Mouse (Mus musculus) embryonic facial prominence, embryonic 10.5 days (tissue): Measurements from ENCODE around the gene Mgat4b. TPM values are rescaled to one million over a fixed set of nuclear protein-coding genes. Genes with fewer than 3 reads are reported as not detected.

Source experiments
- DNase-seq: peaks from one replicate; pipeline ENCODE4 v3.0.0-alpha.2; 2017; ENCODE audit warnings: low spot score
- H3K27ac ChIP-seq: fragments of 300-500 bp; sonication (generic); replicated peaks from 2 replicates; pipeline ENCODE4 v1.5.1; 2016; ENCODE audit warnings: mild to moderate bottlenecking
- H3K27me3 ChIP-seq: fragments of 300-500 bp; sonication (generic); replicated peaks from 2 replicates; pipeline ENCODE4 v1.6.1; 2016; ENCODE audit warnings: low read depth, mild to moderate bottlenecking; ENCODE audit not compliant: poor library complexity, severe bottlenecking
- H3K36me3 ChIP-seq: fragments of 300-500 bp; sonication (generic); replicated peaks from 2 replicates; pipeline ENCODE4 v1.6.1; 2016; ENCODE audit warnings: mild to moderate bottlenecking, moderate library complexity
- H3K4me1 ChIP-seq: fragments of 300-500 bp; sonication (generic); 2 replicates; pipeline ENCODE4 v1.6.1; 2016
- H3K4me3 ChIP-seq: fragments of 300-500 bp; sonication (generic); 2 replicates; pipeline ENCODE4 v1.5.1; 2016; ENCODE audit warnings: mild to moderate bottlenecking, moderate library complexity
- H3K9me3 ChIP-seq: fragments of 300-500 bp; sonication (generic); 2 replicates; pipeline ENCODE4 v1.6.1; 2016; ENCODE audit warnings: mild to moderate bottlenecking
- WGBS: fragments of 180-500 bp; shearing (Covaris S2); methylation state at CpG from one replicate; pipeline ENCODE4 v1.1.7; 2016; 5-methylcytosine and 5-hydroxymethylcytosine counted together
- polyA plus RNA-seq: library from polyadenylated mRNA; unstranded; fragments of >200 nt; fragmentation: Nextera tagmentation; extraction: Ambion mirVana; gene quantifications from 2 replicates; pipeline ENCODE4 v1.2.1, GENCODE M21; 2016

Mgat4b gene
- polyA plus RNA-seq, 1 experiment from 2014 or later: 23.5 TPM

- DNase-seq: no peak
- Histone ChIP-seq H3K4me3 (no peak overlapping the region), H3K4me1 (peaks cover 23% of the 10 kb centered on the region), H3K9me3 (no peaks in the 10 kb centered on the region), H3K27me3 (no peaks in the 10 kb centered on the region), H3K27ac (no peak overlapping the region), H3K36me3 (no peaks in the 10 kb centered on the region)
- WGBS: 81% methylated on average over 7 of the region's 7 CpGs
These were observed 37.9 kb downstream of the Mgat4b start for GRCm38 (mm10) chr11:50248473-50249171.

- DNase-seq: peak; percentile 70
- Histone ChIP-seq H3K27me3 (no peaks in the 10 kb centered on the region), H3K36me3 (peaks cover 25% of the 10 kb centered on the region), H3K4me3 (no peak overlapping the region), H3K27ac (peak overlapping the region; percentile 79), H3K4me1 (peaks cover 25% of the 10 kb centered on the region), H3K9me3 (no peaks in the 10 kb centered on the region)
- WGBS: 33% methylated on average over 3 of the region's 3 CpGs
These were observed 41.5 kb downstream of the Mgat4b start for GRCm38 (mm10) chr11:50252166-50252565.

- Histone ChIP-seq H3K36me3 (peaks cover 31% of the 10 kb centered on the region), H3K9me3 (no peaks in the 10 kb centered on the region), H3K27ac (peak overlapping the region; percentile 79), H3K4me3 (no peak overlapping the region), H3K27me3 (no peaks in the 10 kb centered on the region), H3K4me1 (peaks cover 25% of the 10 kb centered on the region)
- WGBS: 60% methylated on average over 11 of the region's 11 CpGs
- DNase-seq: peak; percentile 45
These were observed 42.1 kb downstream of the Mgat4b start for GRCm38 (mm10) chr11:50252684-50253265.

GRCm38 (mm10) chr11:50253393-50253792 is 42.7 kb downstream of the Mgat4b start:
- Histone ChIP-seq H3K4me3 (no peak overlapping the region), H3K27me3 (no peaks in the 10 kb centered on the region), H3K4me1 (peaks cover 25% of the 10 kb centered on the region), H3K36me3 (peaks cover 37% of the 10 kb centered on the region), H3K9me3 (no peaks in the 10 kb centered on the region), H3K27ac (peak overlapping the region; percentile 79; the same call in 1 of the 2 replicates)
- WGBS: 74% methylated on average over 1 of the region's 1 CpGs
- DNase-seq: peak; percentile 25

GRCm38 (mm10) chr11:50254010-50254580 is 43.4 kb downstream of the Mgat4b start:
- H3K27me3 ChIP-seq: no peaks in the 10 kb centered on the region
- no peak overlapping the region for H3K27ac ChIP-seq
- 88% methylated on average over 12 of the region's 12 CpGs for WGBS
- no peak for DNase-seq
- no peak overlapping the region for H3K4me3 ChIP-seq
- H3K9me3 ChIP-seq: no peaks in the 10 kb centered on the region
- H3K36me3 ChIP-seq: peaks cover 44% of the 10 kb centered on the region
- H3K4me1 ChIP-seq: peaks cover 25% of the 10 kb centered on the region

GRCm38 (mm10) chr11:50256615-50257014 is 45.9 kb downstream of the Mgat4b start:
- H3K36me3 ChIP-seq: peaks cover 69% of the 10 kb centered on the region
- H3K27me3 ChIP-seq: no peaks in the 10 kb centered on the region
- no peak overlapping the region for H3K4me3 ChIP-seq
- no peak for DNase-seq
- peaks cover 22% of the 10 kb centered on the region for H3K4me1 ChIP-seq
- 89% methylated on average over 7 of the region's 7 CpGs for WGBS
- H3K9me3 ChIP-seq: no peaks in the 10 kb centered on the region
- H3K27ac ChIP-seq: no peak overlapping the region

- no peak overlapping the region for H3K27ac ChIP-seq
- WGBS: 93% methylated on average over 7 of the region's 7 CpGs
- no peaks in the 10 kb centered on the region for H3K27me3 ChIP-seq
- no peak overlapping the region for H3K4me3 ChIP-seq
- no peaks in the 10 kb centered on the region for H3K9me3 ChIP-seq
- no peak for DNase-seq
- H3K4me1 ChIP-seq: peaks cover 5% of the 10 kb centered on the region
- H3K36me3 ChIP-seq: peaks cover 86% of the 10 kb centered on the region
These were observed 47.6 kb downstream of the Mgat4b start for GRCm38 (mm10) chr11:50258310-50258709.

- H3K4me3 ChIP-seq: no peak overlapping the region
- no peak for DNase-seq
- no peaks in the 10 kb centered on the region for H3K9me3 ChIP-seq
- no peaks in the 10 kb centered on the region for H3K4me1 ChIP-seq
- WGBS: 93% methylated on average over 4 of the region's 4 CpGs
- peaks cover 99% of the 10 kb centered on the region for H3K36me3 ChIP-seq
- H3K27me3 ChIP-seq: no peaks in the 10 kb centered on the region
- no peak overlapping the region for H3K27ac ChIP-seq
These were observed 51.3 kb downstream of the Mgat4b start for GRCm38 (mm10) chr11:50262020-50262419.

GRCm38 (mm10) chr11:50263198-50263597 is 52.5 kb downstream of the Mgat4b start:
- H3K36me3 ChIP-seq: peaks cover 99% of the 10 kb centered on the region
- no peak for DNase-seq
- H3K9me3 ChIP-seq: no peaks in the 10 kb centered on the region
- H3K27ac ChIP-seq: no peak overlapping the region
- no peaks in the 10 kb centered on the region for H3K27me3 ChIP-seq
- no peaks in the 10 kb centered on the region for H3K4me1 ChIP-seq
- no peak overlapping the region for H3K4me3 ChIP-seq
- 92% methylated on average over 3 of the region's 3 CpGs for WGBS

- Histone ChIP-seq H3K9me3 (no peaks in the 10 kb centered on the region), H3K4me1 (no peaks in the 10 kb centered on the region), H3K27ac (no peak overlapping the region), H3K27me3 (no peaks in the 10 kb centered on the region), H3K4me3 (no peak overlapping the region), H3K36me3 (peaks cover 89% of the 10 kb centered on the region)
- 90% methylated on average over 8 of the region's 8 CpGs for WGBS
- DNase-seq: no peak
These were observed 55.2 kb downstream of the Mgat4b start for GRCm38 (mm10) chr11:50265931-50266330.

GRCm38 (mm10) chr11:50266997-50267396 is 56.3 kb downstream of the Mgat4b start:
- no peak for DNase-seq
- Histone ChIP-seq H3K36me3 (peaks cover 88% of the 10 kb centered on the region), H3K9me3 (no peaks in the 10 kb centered on the region), H3K27ac (no peak overlapping the region), H3K27me3 (no peaks in the 10 kb centered on the region), H3K4me3 (no peak overlapping the region), H3K4me1 (no peaks in the 10 kb centered on the region)
- 94% methylated on average over 3 of the region's 3 CpGs for WGBS

GRCm38 (mm10) chr11:50269163-50269562 is 58.5 kb downstream of the Mgat4b start:
- Histone ChIP-seq H3K9me3 (no peaks in the 10 kb centered on the region), H3K27me3 (no peaks in the 10 kb centered on the region), H3K4me1 (no peaks in the 10 kb centered on the region), H3K27ac (no peak overlapping the region), H3K36me3 (peaks cover 76% of the 10 kb centered on the region), H3K4me3 (no peak overlapping the region)
- DNase-seq: no peak
- WGBS: 82% methylated on average over 2 of the region's 2 CpGs

- WGBS: 98% methylated on average over 1 of the region's 1 CpGs
- no peak for DNase-seq
- Histone ChIP-seq H3K27me3 (no peaks in the 10 kb centered on the region), H3K36me3 (peaks cover 75% of the 10 kb centered on the region), H3K4me3 (no peak overlapping the region), H3K9me3 (no peaks in the 10 kb centered on the region), H3K4me1 (no peaks in the 10 kb centered on the region), H3K27ac (no peak overlapping the region)
These were observed 59.2 kb downstream of the Mgat4b start for GRCm38 (mm10) chr11:50269885-50270284.
